Mouse (Mus musculus) liver, embryonic 14.5 days (tissue): Measurements from ENCODE around the gene Syt7. TPM values are rescaled to one million over a fixed set of nuclear protein-coding genes. Genes with fewer than 3 reads are reported as not detected.

Experiments
- ATAC-seq: fragments of 200-750 bp; cut with Nextera tagmentation; 2 replicates; pipeline ENCODE4 v1.8.0; 2017; ENCODE audit warnings: moderate number of reproducible peaks, mild to moderate bottlenecking, moderate library complexity; ENCODE audit not compliant: insufficient read depth
- DNase-seq, 3 experiments: peaks; one replicate each; pipeline ENCODE4 v3.0.0-alpha.2; 2012 to 2013; ENCODE audit warnings: low read depth in 3 of 3, low spot score in 3 of 3
- H3K27ac ChIP-seq: fragments of 300-500 bp; sonication (generic); 2 replicates; pipeline ENCODE4 v1.5.1; 2014; ENCODE audit warnings: moderate library complexity, mild to moderate bottlenecking, control low read depth, inconsistent platforms
- H3K27me3 ChIP-seq: fragments of 300-500 bp; sonication (generic); 2 replicates; pipeline ENCODE4 v1.6.1; 2014; ENCODE audit warnings: mild to moderate bottlenecking, low read length, moderate library complexity; ENCODE audit not compliant: control insufficient read depth, insufficient read depth
- H3K36me3 ChIP-seq: fragments of 300-500 bp; sonication (generic); replicated peaks from 2 replicates; pipeline ENCODE4 v1.6.1; 2014; ENCODE audit warnings: low read depth; ENCODE audit not compliant: control insufficient read depth, insufficient read depth
- H3K4me1 ChIP-seq, 2 experiments: fragments of 200-500 bp in 1 of 2; fragments of 300-500 bp in 1 of 2; sonication (generic) in 1 of 2; replicated peaks; 2 replicates each; pipeline ENCODE4 v1.6.1; 2012 to 2014; ENCODE audit warnings: antibody characterized with exemption in 1 of 2, inconsistent platforms in 1 of 2, low read length in 1 of 2; ENCODE audit not compliant: control insufficient read depth in 2 of 2, insufficient read depth in 2 of 2
- H3K4me2 ChIP-seq: fragments of 300-500 bp; sonication (generic); 2 replicates; pipeline ENCODE4 v1.6.1; 2014; ENCODE audit warnings: low read depth, mild to moderate bottlenecking, control low read depth, moderate library complexity
- H3K4me3 ChIP-seq, 2 experiments: fragments of 200-500 bp in 1 of 2; fragments of 300-500 bp in 1 of 2; sonication (generic) in 1 of 2; 2 replicates each; pipeline ENCODE4 v1.5.1; 2012 to 2014; ENCODE audit warnings: low read depth in 2 of 2, low read length in 2 of 2, mild to moderate bottlenecking in 2 of 2, control low read depth in 1 of 2, inconsistent platforms in 1 of 2, moderate library complexity in 1 of 2; ENCODE audit not compliant: insufficient read depth in 1 of 2
- H3K9ac ChIP-seq: fragments of 300-500 bp; sonication (generic); replicated peaks from 2 replicates; pipeline ENCODE4 v1.6.1; 2014; ENCODE audit warnings: mild to moderate bottlenecking, control low read depth, moderate library complexity
- H3K9me3 ChIP-seq: fragments of 300-500 bp; sonication (generic); 2 replicates; pipeline ENCODE4 v1.6.1; 2016; ENCODE audit warnings: low read length, mixed read lengths; ENCODE audit not compliant: control insufficient read depth
- CTCF ChIP-seq: IDR thresholded peaks from 2 replicates; pipeline ENCODE4 v1.5.1; 2016; ENCODE audit warnings: antibody characterized with exemption, low read depth, control low read depth
- EP300 ChIP-seq: IDR thresholded peaks from 2 replicates; pipeline ENCODE4 v1.6.1; 2016; ENCODE audit warnings: antibody characterized with exemption, low read depth
- WGBS: fragments of 180-500 bp; shearing (Covaris S2); extraction: QIAGEN DNeasy Blood & Tissue Kit; methylation state at CpG from one replicate; pipeline ENCODE4 v1.1.7; 2014; ENCODE audit not compliant: insufficient replicate concordance; 5-methylcytosine and 5-hydroxymethylcytosine counted together
- polyA plus RNA-seq, 2 experiments: library from polyadenylated mRNA; depleted of rRNA in 1 of 2; stranded (reverse) in 1 of 2; unstranded in 1 of 2; fragments of >200 nt; fragmentation: Nextera tagmentation in 1 of 2; extraction: Ambion mirVana in 1 of 2; gene quantifications; 2 replicates each; pipeline versions ENCODE4 v1.2.1 to v1.2.3; 2012 to 2014

Syt7 gene
- polyA plus RNA-seq, 2 experiments = 0.04 to 0.37 TPM

DNA sequence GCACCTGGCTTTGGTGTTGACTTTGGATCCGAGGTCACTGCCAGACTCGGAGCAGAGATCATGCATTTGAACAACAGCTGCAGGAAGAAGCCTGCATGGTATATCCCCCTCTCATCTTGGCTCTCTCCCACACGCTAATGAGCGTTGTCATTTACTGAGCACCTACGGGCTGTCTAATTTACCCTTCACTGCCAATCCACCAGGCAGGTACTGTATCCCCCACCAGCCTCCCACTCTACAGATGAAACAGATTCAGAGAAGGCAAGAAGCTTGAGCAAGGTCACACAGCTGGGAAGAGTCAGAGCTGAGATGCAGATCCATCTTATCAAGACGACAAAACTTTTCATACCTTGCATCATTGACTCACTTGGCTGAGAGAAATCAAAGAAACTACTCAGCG lies 72.7 kb downstream of the Syt7 start:
- TF ChIP-seq EP300 (no peak), CTCF (no peak)
- WGBS = 32% methylated on average over 7 of the region's 7 CpGs
- no peak overlapping the region for H3K4me2 ChIP-seq
- H3K4me3 ChIP-seq = no peak overlapping the region
- H3K4me1 ChIP-seq = 0 out of 4 replicates have a peak, but pooled peaks cover 0 to 2% of the 10 kb centered on the region in 2 experiments
- H3K27me3 ChIP-seq = peaks cover 48% of the 10 kb centered on the region
- H3K9me3 ChIP-seq = no peaks in the 10 kb centered on the region
- H3K36me3 ChIP-seq = no peaks in the 10 kb centered on the region
- no peak overlapping the region for H3K9ac ChIP-seq
- H3K27ac ChIP-seq = no peak overlapping the region
- DNase-seq = no peak
- ATAC-seq = no peak

GRCm38 (mm10) chr19:10464427-10464826 lies 75.5 kb downstream of the Syt7 start:
- Histone ChIP-seq H3K9ac (no peak overlapping the region), H3K27ac (no peak overlapping the region), H3K4me3 (no peak overlapping the region), H3K4me2 (no peak overlapping the region), H3K4me1 (0 out of 4 replicates have a peak, but pooled peaks cover 0 to 2% of the 10 kb centered on the region in 2 experiments), H3K36me3 (no peaks in the 10 kb centered on the region), H3K27me3 (peaks cover 19% of the 10 kb centered on the region), H3K9me3 (no peaks in the 10 kb centered on the region)
- DNase-seq = no peak
- WGBS = 31% methylated on average over 4 of the region's 4 CpGs
- no peak for ATAC-seq
- TF ChIP-seq EP300 (no peak), CTCF (no peak)

- H3K36me3 ChIP-seq = no peaks in the 10 kb centered on the region
- WGBS = 58% methylated on average over 8 of the region's 8 CpGs
- no peak overlapping the region for H3K9ac ChIP-seq
- no peak for TF ChIP-seq CTCF
- no peaks in the 10 kb centered on the region for H3K9me3 ChIP-seq
- H3K4me2 ChIP-seq = no peak overlapping the region
- ATAC-seq = no peak
- DNase-seq = no peak
- no peaks in the 10 kb centered on the region; the same call in 1 of the 2 replicates for H3K27me3 ChIP-seq
- H3K27ac ChIP-seq = no peak overlapping the region
- no peak overlapping the region for H3K4me3 ChIP-seq
- H3K4me1 ChIP-seq = no peaks in the 10 kb centered on the region
These were observed 80.3 kb downstream of the Syt7 start for GRCm38 (mm10) chr19:10469171-10469658.

DNA sequence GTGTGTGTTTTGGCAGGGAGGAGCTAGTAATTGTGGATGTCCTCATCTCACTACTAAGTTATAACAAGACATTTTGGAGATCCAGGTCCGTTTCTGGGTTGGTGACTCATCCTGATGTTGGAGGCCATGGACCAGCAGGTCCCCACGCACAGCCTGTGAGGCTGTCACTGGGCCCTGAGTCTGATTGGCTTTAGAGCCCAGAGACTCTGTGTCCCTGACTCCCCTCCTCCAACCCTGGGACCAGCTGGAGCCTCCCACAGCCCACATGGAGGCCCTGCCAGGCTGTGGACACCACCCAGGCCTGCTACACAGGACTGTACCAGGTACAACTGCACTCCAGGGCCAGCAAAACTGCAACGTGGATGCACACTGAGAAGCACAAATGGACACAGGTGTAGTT lies 84.1 kb downstream of the Syt7 start:
- no peaks in the 10 kb centered on the region for H3K9me3 ChIP-seq
- TF ChIP-seq EP300 (no peak), CTCF (no peak)
- DNase-seq (no peak), ATAC-seq (no peak)
- no peaks in the 10 kb centered on the region for H3K27me3 ChIP-seq
- no peak overlapping the region for H3K27ac ChIP-seq
- H3K36me3 ChIP-seq = no peaks in the 10 kb centered on the region
- no peak overlapping the region for H3K9ac ChIP-seq
- no peak overlapping the region for H3K4me2 ChIP-seq
- 58% methylated on average over 3 of the region's 3 CpGs for WGBS
- no peaks in the 10 kb centered on the region for H3K4me1 ChIP-seq
- H3K4me3 ChIP-seq = no peak overlapping the region

- no peaks in the 10 kb centered on the region for H3K27me3 ChIP-seq
- no peak overlapping the region for H3K27ac ChIP-seq
- ATAC-seq = no peak
- H3K4me2 ChIP-seq = no peak overlapping the region
- no peaks in the 10 kb centered on the region for H3K36me3 ChIP-seq
- H3K9me3 ChIP-seq = no peaks in the 10 kb centered on the region
- H3K4me3 ChIP-seq = no peak overlapping the region
- TF ChIP-seq CTCF (no peak), EP300 (no peak)
- no peak overlapping the region for H3K9ac ChIP-seq
- H3K4me1 ChIP-seq = no peaks in the 10 kb centered on the region
- WGBS = 23% methylated on average over 6 of the region's 6 CpGs
- DNase-seq = no peak
These were observed 84.9 kb downstream of the Syt7 start for GRCm38 (mm10) chr19:10473779-10474178.
